Mouse (Mus musculus): ENCODE results near the gene Foxp1. TPM values are rescaled to one million over a fixed set of nuclear protein-coding genes. Genes with fewer than 3 reads are reported as not detected.

The Foxp1 gene
- polyA plus RNA-seq, 1 experiment from 2014 or later = 121 TPM

DNA sequence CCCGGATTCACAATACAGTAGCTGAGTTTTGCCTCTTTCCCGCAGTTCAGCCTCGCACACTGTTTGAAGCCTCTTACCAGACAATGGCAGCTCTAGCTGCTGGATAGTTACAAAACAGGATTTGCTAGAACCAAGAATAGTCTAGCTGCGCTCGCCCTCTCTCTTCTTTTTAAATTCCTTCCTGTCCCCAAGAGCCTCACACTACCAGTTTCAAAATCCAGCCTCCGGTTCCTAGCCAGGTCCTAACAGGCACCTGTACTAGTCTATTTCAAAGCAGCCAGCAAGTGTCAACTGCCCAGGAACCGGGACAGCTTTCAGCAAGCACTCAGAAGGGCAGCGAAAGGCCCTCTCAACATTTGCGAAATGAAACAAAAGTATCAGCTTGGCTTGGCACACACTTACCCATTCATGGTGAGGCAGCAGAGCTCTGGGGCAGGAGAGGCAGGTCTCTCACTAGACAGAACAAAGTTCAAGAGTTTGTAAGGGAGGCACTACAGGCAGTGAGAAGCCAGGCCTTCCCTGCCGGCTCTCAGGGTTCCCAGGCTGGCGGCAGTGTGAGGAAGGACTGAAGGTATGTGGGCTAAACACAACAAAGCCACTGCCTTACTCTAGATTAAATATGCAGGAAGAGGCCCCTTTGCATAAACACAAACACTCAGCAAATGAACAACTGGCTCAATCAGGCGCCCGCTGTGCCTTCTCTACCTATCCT is 256.4 kb downstream of the Foxp1 start:
- DNase-seq (ENCODE audit: low spot score) (peak; percentile 86), ATAC-seq (peak; percentile 90)
- Histone ChIP-seq H3K9ac (replicated peaks; ENCODE audit: low read depth) (0 out of 2 replicates have a peak overlapping the region, but pooled peaks have one; percentile 23), H3K36me3 (ENCODE audit: insufficient read depth, low read length) (no peaks in the 10 kb centered on the region), H3K27ac (ENCODE audit: low read length) (peak overlapping the region; percentile 69), H3K4me1 (ENCODE audit: insufficient read depth, low read depth, low read length) (peaks cover 5% of the 10 kb centered on the region; the same call in 1 of the 2 replicates), H3K27me3 (replicated peaks; ENCODE audit: insufficient read depth, low read length) (no peaks in the 10 kb centered on the region), H3K4me2 (replicated peaks; ENCODE audit: low read depth, low read length) (peak overlapping the region; percentile 48), H3K4me3 (ENCODE audit: low read depth, low read length) (peak overlapping the region; percentile 16), H3K9me3 (ENCODE audit: low read length) (no peaks in the 10 kb centered on the region)
- WGBS = 19% methylated on average over 13 of the region's 13 CpGs
- no peak; the same call in 1 of the 2 replicates for TF ChIP-seq EP300 (IDR thresholded peaks at IDR 0.05)
- TF ChIP-seq CTCF (IDR thresholded peaks at IDR 0.05) = no peak

DNA sequence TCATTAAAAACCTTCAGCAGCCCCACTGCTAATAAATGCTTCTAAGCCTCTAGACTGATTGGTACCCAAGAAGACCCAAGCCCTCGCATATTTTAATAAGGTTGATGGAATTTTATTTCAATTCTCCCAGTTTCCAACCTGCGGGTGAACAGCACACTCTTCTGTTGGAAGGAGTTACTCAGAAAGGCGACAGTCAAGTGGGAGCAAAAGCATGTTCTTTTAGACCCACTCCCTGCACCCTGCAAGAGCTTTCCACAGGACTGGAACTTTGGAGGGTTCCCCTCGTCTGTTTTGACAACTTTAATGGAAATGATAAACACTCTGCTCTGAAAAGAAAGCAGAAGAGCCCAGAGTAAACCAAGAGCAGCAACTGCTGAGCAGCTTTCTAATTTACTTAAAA is 257.3 kb downstream of the Foxp1 start:
- H3K27ac ChIP-seq (ENCODE audit: low read length) = 0 out of 2 replicates have a peak overlapping the region, but pooled peaks have one; percentile 69
- H3K4me1 ChIP-seq (ENCODE audit: insufficient read depth, low read depth, low read length) = peaks cover 5% of the 10 kb centered on the region; the same call in 1 of the 2 replicates
- WGBS = 20% methylated on average over 4 of the region's 4 CpGs
- peak overlapping the region; percentile 48; the same call in 1 of the 2 replicates for H3K4me2 ChIP-seq (replicated peaks; ENCODE audit: low read depth, low read length)
- DNase-seq (ENCODE audit: low spot score) = peak; percentile 53
- no peak for ATAC-seq
- H3K4me3 ChIP-seq (ENCODE audit: low read depth, low read length) = no peak overlapping the region
- no peaks in the 10 kb centered on the region for H3K27me3 ChIP-seq (replicated peaks; ENCODE audit: insufficient read depth, low read length)
- H3K9ac ChIP-seq (replicated peaks; ENCODE audit: low read depth) = no peak overlapping the region
- TF ChIP-seq EP300 (IDR thresholded peaks at IDR 0.05) (no peak), CTCF (IDR thresholded peaks at IDR 0.05) (peak; percentile 54)
- no peaks in the 10 kb centered on the region for H3K9me3 ChIP-seq (ENCODE audit: low read length)
- no peaks in the 10 kb centered on the region for H3K36me3 ChIP-seq (ENCODE audit: insufficient read depth, low read length)

DNA sequence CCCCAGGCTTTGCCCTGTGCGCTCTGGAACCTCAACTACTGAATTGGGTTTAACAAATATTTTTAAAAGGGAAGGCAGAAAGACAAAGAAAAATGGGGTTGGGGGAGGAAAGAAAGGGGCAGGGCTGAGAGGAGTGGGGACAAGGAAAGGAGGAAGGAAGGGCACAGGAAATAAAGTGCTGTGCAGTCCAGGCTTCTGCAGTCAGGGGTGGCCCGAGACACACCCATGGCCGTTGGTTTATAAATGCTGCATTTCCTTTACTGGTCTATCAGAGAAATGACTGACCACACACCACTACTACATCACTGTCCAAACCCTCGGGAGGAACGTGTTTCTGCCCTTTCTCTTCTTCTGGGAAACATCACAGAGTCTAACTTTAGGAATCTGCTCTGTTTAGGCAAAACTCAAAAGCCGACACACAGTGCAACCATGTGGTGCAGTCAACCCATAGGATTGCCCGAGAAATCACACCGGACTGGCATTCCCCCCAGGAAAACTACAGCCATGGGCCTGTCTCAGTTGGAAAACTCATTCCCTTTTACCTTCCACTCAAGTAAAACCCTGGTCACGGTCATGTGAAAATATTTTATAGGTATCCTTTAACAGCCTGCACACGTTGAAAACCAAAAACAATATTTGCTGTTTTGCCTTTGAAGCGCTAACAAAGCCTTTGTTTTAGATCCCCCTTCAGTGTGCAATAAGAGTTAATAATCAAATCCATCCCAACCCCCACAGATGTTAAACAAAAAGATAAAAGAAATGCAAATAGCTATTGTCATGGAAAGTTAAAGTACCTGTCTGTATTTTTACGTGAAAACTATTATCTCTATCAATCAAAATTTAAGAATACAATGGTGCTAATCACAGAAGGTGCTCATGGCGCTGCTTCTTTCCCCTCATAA is 258.1 kb downstream of the Foxp1 start:
- DNase-seq (ENCODE audit: low spot score) = peak; percentile 41
- H3K27ac ChIP-seq (ENCODE audit: low read length) = peak overlapping the region; percentile 28; the same call in 1 of the 2 replicates
- H3K4me1 ChIP-seq (ENCODE audit: insufficient read depth, low read depth, low read length) = peaks cover 5% of the 10 kb centered on the region; the same call in 1 of the 2 replicates
- H3K4me2 ChIP-seq (replicated peaks; ENCODE audit: low read depth, low read length) = peak overlapping the region; percentile 25
- whole genome bisulfite sequencing = 30% methylated on average over 13 of the region's 13 CpGs
- H3K36me3 ChIP-seq (ENCODE audit: insufficient read depth, low read length) = no peaks in the 10 kb centered on the region
- H3K27me3 ChIP-seq (replicated peaks; ENCODE audit: insufficient read depth, low read length) = no peaks in the 10 kb centered on the region
- no peak for TF ChIP-seq CTCF (IDR thresholded peaks at IDR 0.05)
- TF ChIP-seq EP300 (IDR thresholded peaks at IDR 0.05) = no peak; the same call in 1 of the 2 replicates
- H3K9ac ChIP-seq (replicated peaks; ENCODE audit: low read depth) = no peak overlapping the region
- H3K4me3 ChIP-seq (ENCODE audit: low read depth, low read length) = no peak overlapping the region
- H3K9me3 ChIP-seq (ENCODE audit: low read length) = no peaks in the 10 kb centered on the region
- ATAC-seq = peak; percentile 17; the same call in 1 of the 2 replicates

DNA sequence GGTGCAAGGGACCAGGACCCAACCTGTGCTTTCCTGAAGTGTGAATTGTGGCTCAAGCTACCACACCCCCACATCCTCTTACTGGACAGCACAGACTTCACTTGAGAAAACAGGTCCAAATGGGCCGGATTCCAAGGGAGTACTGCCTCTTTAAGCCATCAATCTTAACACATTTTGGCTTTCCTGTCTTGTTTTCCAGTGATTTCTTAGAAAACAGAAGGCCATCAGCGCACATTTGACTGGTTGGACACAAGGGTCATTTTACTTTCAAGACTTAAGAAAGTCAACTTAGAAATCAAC is 258.7 kb downstream of the Foxp1 start:
- Histone ChIP-seq H3K27me3 (replicated peaks; ENCODE audit: insufficient read depth, low read length) (no peaks in the 10 kb centered on the region), H3K36me3 (ENCODE audit: insufficient read depth, low read length) (no peaks in the 10 kb centered on the region), H3K4me2 (replicated peaks; ENCODE audit: low read depth, low read length) (peak overlapping the region; percentile 25; the same call in 1 of the 2 replicates), H3K4me1 (ENCODE audit: insufficient read depth, low read depth, low read length) (peaks cover 5% of the 10 kb centered on the region; the same call in 1 of the 2 replicates), H3K4me3 (ENCODE audit: low read depth, low read length) (no peak overlapping the region), H3K27ac (ENCODE audit: low read length) (no peak overlapping the region), H3K9me3 (ENCODE audit: low read length) (no peaks in the 10 kb centered on the region), H3K9ac (replicated peaks; ENCODE audit: low read depth) (no peak overlapping the region)
- ATAC-seq = no peak
- TF ChIP-seq EP300 (IDR thresholded peaks at IDR 0.05) = no peak
- no peak for TF ChIP-seq CTCF (IDR thresholded peaks at IDR 0.05)
- DNase-seq (ENCODE audit: low spot score) = peak; percentile 43
- WGBS = 40% methylated on average over 2 of the region's 2 CpGs

DNA sequence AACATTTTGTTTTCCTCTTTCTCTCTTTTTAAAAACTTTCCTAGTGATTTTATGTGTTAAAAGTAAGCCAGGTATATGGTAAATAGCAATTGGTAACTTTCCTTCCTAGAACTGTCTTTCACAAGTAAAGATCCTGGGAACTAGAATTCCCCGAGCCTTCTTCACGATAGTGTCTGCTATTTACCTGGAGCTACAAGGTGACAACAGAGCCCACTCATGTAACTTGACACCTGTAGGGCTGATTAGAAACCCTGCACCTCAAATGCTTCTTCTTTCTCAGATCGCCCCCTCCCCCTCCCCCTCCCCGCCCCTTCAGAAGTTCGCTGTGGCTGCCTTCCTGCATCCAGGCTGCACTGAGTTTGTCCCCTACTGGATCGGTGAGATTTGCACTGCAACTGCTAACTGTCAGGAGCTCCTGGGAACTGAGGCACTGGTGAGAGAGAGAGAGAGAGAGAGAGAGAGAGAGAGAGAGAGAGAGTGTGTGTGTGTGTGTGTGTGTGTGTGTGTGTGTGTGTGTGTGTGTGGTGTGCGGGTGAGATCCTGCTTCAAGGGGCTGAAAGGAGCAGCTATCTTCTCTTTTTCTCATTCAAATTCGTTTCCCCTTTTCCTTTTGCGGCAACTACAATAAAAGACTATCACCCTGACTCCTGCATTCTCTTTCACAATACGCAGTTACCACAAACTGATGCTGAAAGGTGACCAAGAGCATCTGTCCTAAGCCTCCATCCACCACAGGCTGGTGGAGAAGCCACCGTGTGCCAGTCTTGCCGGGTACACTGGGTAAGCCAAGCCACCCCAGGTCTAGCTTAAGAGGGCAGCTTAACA is 259.2 kb downstream of the Foxp1 start:
- Histone ChIP-seq H3K9ac (replicated peaks; ENCODE audit: low read depth) (no peak overlapping the region), H3K4me2 (replicated peaks; ENCODE audit: low read depth, low read length) (0 out of 2 replicates have a peak overlapping the region, but pooled peaks have one; percentile 12), H3K9me3 (ENCODE audit: low read length) (no peaks in the 10 kb centered on the region), H3K36me3 (ENCODE audit: insufficient read depth, low read length) (no peaks in the 10 kb centered on the region), H3K4me3 (ENCODE audit: low read depth, low read length) (no peak overlapping the region), H3K27ac (ENCODE audit: low read length) (no peak overlapping the region), H3K4me1 (ENCODE audit: insufficient read depth, low read depth, low read length) (peaks cover 5% of the 10 kb centered on the region; the same call in 1 of the 2 replicates), H3K27me3 (replicated peaks; ENCODE audit: insufficient read depth, low read length) (no peaks in the 10 kb centered on the region)
- DNase-seq (ENCODE audit: low spot score) = no peak
- 31% methylated on average over 12 of the region's 12 CpGs for WGBS
- ATAC-seq = no peak
- TF ChIP-seq CTCF (IDR thresholded peaks at IDR 0.05) = no peak
- TF ChIP-seq EP300 (IDR thresholded peaks at IDR 0.05) = no peak
